Mouse (Mus musculus): ENCODE measurements at regions not wholly inside any gene's neighbourhood (a gene's known extent, or its start where the extent isn't known, plus 50 kb on each side); places are given as distances from the start of the nearest gene placed in this dataset.

DNA sequence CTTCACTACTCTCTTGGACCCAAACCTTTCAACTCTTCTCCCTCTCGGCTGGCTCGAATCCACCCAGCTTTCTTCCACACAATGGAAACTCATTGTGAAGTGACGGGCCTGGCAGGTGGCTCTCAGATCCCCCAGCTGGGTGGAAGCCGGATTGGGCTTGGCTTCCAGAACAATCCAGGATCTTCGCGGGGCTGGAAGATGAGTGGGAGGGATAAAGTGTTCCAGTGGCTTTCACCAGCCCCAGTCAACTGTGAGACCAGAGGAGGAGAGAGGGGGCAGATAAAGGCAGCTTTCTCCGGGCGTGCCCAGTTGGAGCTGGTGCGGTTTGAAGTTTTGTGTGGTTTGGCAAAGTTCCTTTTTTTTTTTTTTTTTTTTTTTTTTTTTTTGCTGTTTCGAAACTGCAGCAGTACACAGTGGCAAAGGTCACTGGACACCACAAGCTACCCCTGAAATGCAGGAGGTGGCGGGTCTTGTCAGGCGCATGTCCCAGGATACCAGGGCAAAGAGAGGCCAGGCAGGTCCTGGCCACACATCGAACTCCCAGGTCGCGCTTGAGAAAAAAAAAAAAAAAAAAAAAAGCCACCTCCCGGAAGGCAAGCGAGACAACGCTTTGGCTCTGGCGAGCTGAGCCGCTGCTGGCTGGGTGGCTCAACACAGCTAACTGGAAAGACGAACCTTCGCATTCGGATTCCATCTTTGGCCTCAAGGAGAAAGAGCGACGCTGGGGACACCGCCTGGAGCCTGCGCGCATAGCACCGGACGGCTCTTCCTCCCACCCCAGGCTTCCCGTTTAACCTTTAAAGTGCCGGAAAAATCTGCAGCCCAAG lies 91.9 kb upstream of the Bcor start:
- TF ChIP-seq CTCF (IDR thresholded peaks at IDR 0.05; ENCODE audit: borderline replicate concordance, control insufficient read depth, extremely low read depth, insufficient read depth, low read length, poor library complexity): peak; percentile 67
- no peak for TF ChIP-seq POLR2A (IDR thresholded peaks at IDR 0.05; ENCODE audit: control insufficient read depth, extremely low read depth, insufficient read depth, low read length, poor library complexity)

All from thymus, adult 2 months (tissue).